Mouse (Mus musculus): ENCODE data around the gene Trim3. TPM values are rescaled to one million over a fixed set of nuclear protein-coding genes. Genes with fewer than 3 reads are reported as not detected.

The Trim3 gene
- polyA plus RNA-seq, 1 experiment from 2014 or later = 29.8 TPM

GRCm38 (mm10) chr7:105633801-105634135 is 397 bp upstream of the Trim3 start:
- peak overlapping the region; percentile 74 for H3K27ac ChIP-seq
- 7% methylated on average over 10 of the region's 10 CpGs for WGBS
- H3K4me2 ChIP-seq = peak overlapping the region; percentile 85
- no peaks in the 10 kb centered on the region for H3K27me3 ChIP-seq (replicated peaks)
- H3K36me3 ChIP-seq = peaks cover 16% of the 10 kb centered on the region; the same call in 1 of the 2 replicates
- peaks cover 12% of the 10 kb centered on the region for H3K4me1 ChIP-seq
- peak overlapping the region; percentile 73 for H3K4me3 ChIP-seq (replicated peaks)
- peak overlapping the region; percentile 62; the same call in 1 of the 2 replicates for H3K9ac ChIP-seq
- no peaks in the 10 kb centered on the region for H3K9me3 ChIP-seq
- ATAC-seq (ENCODE audit: insufficient read depth, low FRiP score, low read depth) = no peak; the same call in 1 of the 2 replicates

- Histone ChIP-seq H3K27me3 (replicated peaks) (no peaks in the 10 kb centered on the region), H3K27ac (no peak overlapping the region), H3K4me3 (replicated peaks) (peak overlapping the region; percentile 73), H3K9ac (no peak overlapping the region; the same call in 1 of the 2 replicates), H3K4me2 (peak overlapping the region; percentile 85), H3K9me3 (no peaks in the 10 kb centered on the region), H3K36me3 (peaks cover 16% of the 10 kb centered on the region; the same call in 1 of the 2 replicates), H3K4me1 (peaks cover 9% of the 10 kb centered on the region; the same call in 1 of the 2 replicates)
- no peak for ATAC-seq (ENCODE audit: insufficient read depth, low FRiP score, low read depth)
- WGBS = 28% methylated on average over 4 of the region's 4 CpGs
These were observed 809 bp downstream of the Trim3 start for GRCm38 (mm10) chr7:105632551-105632972.

GRCm38 (mm10) chr7:105628633-105629032 is 4.7 kb downstream of the Trim3 start:
- Histone ChIP-seq H3K4me1 (peaks cover 6% of the 10 kb centered on the region; the same call in 1 of the 2 replicates), H3K27ac (no peak overlapping the region), H3K9me3 (no peaks in the 10 kb centered on the region), H3K4me2 (no peak overlapping the region), H3K4me3 (replicated peaks) (no peak overlapping the region), H3K27me3 (replicated peaks) (no peaks in the 10 kb centered on the region), H3K9ac (no peak overlapping the region), H3K36me3 (peaks cover 12% of the 10 kb centered on the region; the same call in 1 of the 2 replicates)
- WGBS = 10% methylated on average over 3 of the region's 3 CpGs
- ATAC-seq (ENCODE audit: insufficient read depth, low FRiP score, low read depth) = 0 out of 2 replicates have a peak, but pooled peaks have one; percentile 12

GRCm38 (mm10) chr7:105625397-105625796 is 8.0 kb downstream of the Trim3 start:
- no peak for ATAC-seq (ENCODE audit: insufficient read depth, low FRiP score, low read depth)
- H3K4me1 ChIP-seq = 0 out of 2 replicates have a peak, but pooled peaks cover 6% of the 10 kb centered on the region
- H3K9ac ChIP-seq = no peak overlapping the region
- no peak overlapping the region for H3K27ac ChIP-seq
- 73% methylated on average over 6 of the region's 6 CpGs for WGBS
- H3K4me2 ChIP-seq = no peak overlapping the region
- H3K9me3 ChIP-seq = no peaks in the 10 kb centered on the region
- peaks cover 26% of the 10 kb centered on the region; the same call in 1 of the 2 replicates for H3K36me3 ChIP-seq
- H3K27me3 ChIP-seq (replicated peaks) = no peaks in the 10 kb centered on the region
- no peak overlapping the region for H3K4me3 ChIP-seq (replicated peaks)

GRCm38 (mm10) chr7:105621646-105622292 is 11.6 kb downstream of the Trim3 start:
- no peak overlapping the region for H3K4me2 ChIP-seq
- H3K36me3 ChIP-seq = peaks cover 37% of the 10 kb centered on the region
- no peaks in the 10 kb centered on the region for H3K4me1 ChIP-seq
- no peak overlapping the region for H3K4me3 ChIP-seq (replicated peaks)
- no peaks in the 10 kb centered on the region for H3K9me3 ChIP-seq
- no peak overlapping the region for H3K9ac ChIP-seq
- no peak for ATAC-seq (ENCODE audit: insufficient read depth, low FRiP score, low read depth)
- no peaks in the 10 kb centered on the region for H3K27me3 ChIP-seq (replicated peaks)
- H3K27ac ChIP-seq = no peak overlapping the region
- WGBS = 72% methylated on average over 8 of the region's 8 CpGs

- H3K27me3 ChIP-seq (replicated peaks) = no peaks in the 10 kb centered on the region
- H3K4me1 ChIP-seq = no peaks in the 10 kb centered on the region
- peaks cover 37% of the 10 kb centered on the region for H3K36me3 ChIP-seq
- no peak overlapping the region for H3K9ac ChIP-seq
- H3K9me3 ChIP-seq = no peaks in the 10 kb centered on the region
- WGBS = 69% methylated on average over 4 of the region's 4 CpGs
- H3K27ac ChIP-seq = no peak overlapping the region
- ATAC-seq (ENCODE audit: insufficient read depth, low FRiP score, low read depth) = no peak
- no peak overlapping the region for H3K4me2 ChIP-seq
- H3K4me3 ChIP-seq (replicated peaks) = no peak overlapping the region
These were observed 12.3 kb downstream of the Trim3 start for GRCm38 (mm10) chr7:105621053-105621452.

- H3K27ac ChIP-seq = no peak overlapping the region
These were observed 13.7 kb downstream of the Trim3 start for GRCm38 (mm10) chr7:105619701-105620100.

GRCm38 (mm10) chr7:105617810-105618209 is 15.6 kb downstream of the Trim3 start:
- H3K4me2 ChIP-seq = no peak overlapping the region
- WGBS = 93% methylated on average over 22 of the region's 22 CpGs
- no peaks in the 10 kb centered on the region for H3K9me3 ChIP-seq
- H3K9ac ChIP-seq = no peak overlapping the region
- H3K27ac ChIP-seq = no peak overlapping the region
- no peak for ATAC-seq (ENCODE audit: insufficient read depth, low FRiP score, low read depth)
- H3K36me3 ChIP-seq = peaks cover 26% of the 10 kb centered on the region
- no peaks in the 10 kb centered on the region for H3K27me3 ChIP-seq (replicated peaks)
- no peaks in the 10 kb centered on the region for H3K4me1 ChIP-seq
- no peak overlapping the region for H3K4me3 ChIP-seq (replicated peaks)

More at GRCm38 (mm10) chr7:105619701-105620100, 13.7 kb downstream of the Trim3 start:
- H3K4me3 ChIP-seq (replicated peaks) = no peak overlapping the region
- H3K9ac ChIP-seq = no peak overlapping the region
- H3K36me3 ChIP-seq = peaks cover 32% of the 10 kb centered on the region
- no peak overlapping the region for H3K4me2 ChIP-seq
- no peaks in the 10 kb centered on the region for H3K4me1 ChIP-seq
- H3K27me3 ChIP-seq (replicated peaks) = no peaks in the 10 kb centered on the region
- 46% methylated on average over 3 of the region's 3 CpGs for WGBS
- no peak for ATAC-seq (ENCODE audit: insufficient read depth, low FRiP score, low read depth)
- H3K9me3 ChIP-seq = no peaks in the 10 kb centered on the region

- no peak overlapping the region for H3K4me2 ChIP-seq
- no peak overlapping the region for H3K4me3 ChIP-seq (replicated peaks)
- no peaks in the 10 kb centered on the region for H3K27me3 ChIP-seq (replicated peaks)
- peaks cover 21% of the 10 kb centered on the region for H3K36me3 ChIP-seq
- H3K9me3 ChIP-seq = no peaks in the 10 kb centered on the region
- WGBS = 68% methylated on average over 6 of the region's 6 CpGs
- no peak for ATAC-seq (ENCODE audit: insufficient read depth, low FRiP score, low read depth)
- H3K4me1 ChIP-seq = no peaks in the 10 kb centered on the region
- no peak overlapping the region for H3K27ac ChIP-seq
- no peak overlapping the region for H3K9ac ChIP-seq
These were observed 16.8 kb downstream of the Trim3 start for GRCm38 (mm10) chr7:105616561-105616960.

GRCm38 (mm10) chr7:105615720-105616119 is 17.7 kb downstream of the Trim3 start:
- 80% methylated on average over 1 of the region's 1 CpGs for WGBS
- ATAC-seq (ENCODE audit: insufficient read depth, low FRiP score, low read depth) = no peak; the same call in 1 of the 2 replicates
- Histone ChIP-seq H3K4me3 (replicated peaks) (no peak overlapping the region), H3K9me3 (no peaks in the 10 kb centered on the region), H3K36me3 (peaks cover 23% of the 10 kb centered on the region), H3K27ac (no peak overlapping the region), H3K4me1 (no peaks in the 10 kb centered on the region), H3K27me3 (replicated peaks) (no peaks in the 10 kb centered on the region), H3K9ac (no peak overlapping the region), H3K4me2 (no peak overlapping the region)

- H3K9me3 ChIP-seq = no peaks in the 10 kb centered on the region
- no peak overlapping the region for H3K27ac ChIP-seq
- peaks cover 19% of the 10 kb centered on the region for H3K36me3 ChIP-seq
- no peaks in the 10 kb centered on the region for H3K27me3 ChIP-seq (replicated peaks)
- no peak overlapping the region for H3K4me2 ChIP-seq
- 75% methylated on average over 1 of the region's 1 CpGs for WGBS
- no peak overlapping the region for H3K9ac ChIP-seq
- no peaks in the 10 kb centered on the region for H3K4me1 ChIP-seq
- H3K4me3 ChIP-seq (replicated peaks) = no peak overlapping the region
- ATAC-seq (ENCODE audit: insufficient read depth, low FRiP score, low read depth) = no peak
These were observed 19.0 kb downstream of the Trim3 start for GRCm38 (mm10) chr7:105614400-105614799.

- Histone ChIP-seq H3K27me3 (replicated peaks) (no peaks in the 10 kb centered on the region), H3K9me3 (no peaks in the 10 kb centered on the region), H3K4me1 (no peaks in the 10 kb centered on the region), H3K4me3 (replicated peaks) (no peak overlapping the region), H3K36me3 (peaks cover 11% of the 10 kb centered on the region), H3K9ac (no peak overlapping the region), H3K4me2 (no peak overlapping the region), H3K27ac (no peak overlapping the region)
- WGBS = 88% methylated on average over 1 of the region's 1 CpGs
- ATAC-seq (ENCODE audit: insufficient read depth, low FRiP score, low read depth) = no peak
These were observed 21.6 kb downstream of the Trim3 start for GRCm38 (mm10) chr7:105611767-105612166.
